Mouse (Mus musculus): ENCODE data around the gene Dnm1.

DNA sequence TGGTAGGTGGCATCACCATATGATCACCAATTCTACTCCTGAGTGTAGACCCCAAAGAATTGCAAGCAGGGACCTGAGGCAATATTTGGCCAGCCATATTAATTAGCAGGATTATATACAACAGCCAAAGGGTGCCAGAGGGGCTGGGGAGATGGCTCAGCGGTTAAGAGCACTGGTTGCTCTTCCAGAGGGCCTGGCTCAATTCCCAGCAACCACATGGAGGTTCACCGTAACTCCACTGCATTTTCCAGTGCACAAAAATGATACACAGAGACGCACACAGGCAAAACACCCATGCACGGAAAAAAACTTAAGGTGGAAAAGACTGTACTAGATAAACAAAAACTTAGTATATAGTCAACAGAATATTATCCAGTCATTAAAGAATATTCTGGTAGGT is 25.9 kb downstream of the Dnm1 start:
- TF ChIP-seq CTCF (IDR thresholded peaks at IDR 0.05; ENCODE audit: borderline replicate concordance, control insufficient read depth, extremely low read depth, insufficient read depth, low read length, poor library complexity) (no peak), POLR2A (IDR thresholded peaks at IDR 0.05; ENCODE audit: control insufficient read depth, extremely low read depth, insufficient read depth, low read length, poor library complexity) (no peak)

Data from thymus, adult 2 months (tissue).